10 mouse cellular contexts compared by ENCODE assay signal in genomic region chr1:134512584-134512983, GRCm38 (mm10). TPM values are rescaled to one million over a fixed set of nuclear protein-coding genes. Genes with fewer than 3 reads are reported as not detected.
A peak's percentile ranks its signal among the peaks of the same experiment; 100 is the strongest.
DNase-seq lines count a peak whose midpoint lies in the region; ATAC-seq and TF ChIP-seq lines count a peak whose summit lies in the region.
"Had no signal": no experiment of that assay in that cellular context is flagged by ENCODE, and none has a peak within 500 bp of the region (broad histone marks: within the 10 kb centered on the region; RNA-seq: fewer than 3 reads in every experiment).

No protein-coding gene starts in this region.

- peak; percentile 53 for ATAC-seq in forebrain, embryonic 12.5 days (ENCODE audit: low FRiP score)
- no peak for ATAC-seq in forebrain, embryonic 15.5 days (replicated peaks)
- no peak for ATAC-seq in kidney, embryonic 14.5 days (ENCODE audit: low FRiP score, low TSS enrichment)
- no peak for ATAC-seq in embryonic facial prominence, embryonic 12.5 days (ENCODE audit: insufficient number of reproducible peaks, insufficient read depth, low FRiP score, low TSS enrichment)
- no peak for ATAC-seq in liver, embryonic 14.5 days (ENCODE audit: insufficient read depth)
- ATAC-seq in inflammation-experienced regulatory T-cells, adult 6 months: no peak
- no peak for ATAC-seq in activated CD4-positive, CD25-positive, alpha-beta regulatory T cell, adult 4 months

- H3K4me2 ChIP-seq in forebrain, embryonic 12.5 days: 0 out of 2 replicates have a peak overlapping the region, but pooled peaks have one; percentile 72
- no peak overlapping the region for H3K4me2 ChIP-seq in forebrain, embryonic 15.5 days (replicated peaks)
- H3K4me2 ChIP-seq in kidney, embryonic 14.5 days (replicated peaks; ENCODE audit: low read depth, low read length): peak overlapping the region; percentile 89; the same call in 1 of the 2 replicates
- H3K4me2 ChIP-seq in embryonic facial prominence, embryonic 12.5 days (replicated peaks): peak overlapping the region; percentile 88
- peak overlapping the region; percentile 66; the same call in 1 of the 2 replicates for H3K4me2 ChIP-seq in liver, embryonic 14.5 days (ENCODE audit: low read depth)

- H3K9me3 ChIP-seq in forebrain, embryonic 12.5 days: no peaks in the 10 kb centered on the region
- no peaks in the 10 kb centered on the region for H3K9me3 ChIP-seq in forebrain, embryonic 15.5 days
- no peaks in the 10 kb centered on the region for H3K9me3 ChIP-seq in kidney, embryonic 14.5 days (ENCODE audit: control insufficient read depth, low read length)
- no peaks in the 10 kb centered on the region for H3K9me3 ChIP-seq in embryonic facial prominence, embryonic 12.5 days
- no peaks in the 10 kb centered on the region for H3K9me3 ChIP-seq in liver, embryonic 14.5 days (ENCODE audit: control insufficient read depth, low read length)
- H3K9me3 ChIP-seq: G1E had no signal

- no peak overlapping the region for H3K4me3 ChIP-seq in forebrain, embryonic 12.5 days (replicated peaks)
- H3K4me3 ChIP-seq in forebrain, embryonic 15.5 days: no peak overlapping the region
- H3K4me3 ChIP-seq in kidney, embryonic 14.5 days (ENCODE audit: low read length): no peak overlapping the region
- H3K4me3 ChIP-seq in embryonic facial prominence, embryonic 12.5 days: no peak overlapping the region
- no peak overlapping the region for H3K4me3 ChIP-seq in liver, embryonic 14.5 days (ENCODE audit: insufficient read depth in 1 of 2, low read depth in 2 of 2, low read length in 2 of 2)

- peaks cover 14% of the 10 kb centered on the region for H3K36me3 ChIP-seq in forebrain, embryonic 12.5 days (replicated peaks)
- H3K36me3 ChIP-seq in forebrain, embryonic 15.5 days: peaks cover 8% of the 10 kb centered on the region; the same call in 1 of the 2 replicates
- peaks cover 12% of the 10 kb centered on the region for H3K36me3 ChIP-seq in kidney, embryonic 14.5 days (ENCODE audit: control insufficient read depth, insufficient read depth, low read length)
- peaks cover 4% of the 10 kb centered on the region for H3K36me3 ChIP-seq in embryonic facial prominence, embryonic 12.5 days
- no peaks in the 10 kb centered on the region; the same call in 1 of the 2 replicates for H3K36me3 ChIP-seq in liver, embryonic 14.5 days (replicated peaks; ENCODE audit: control insufficient read depth, insufficient read depth, low read depth)

- DNase-seq in kidney, adult 11 months: no peak
- DNase-seq in liver, embryonic 14.5 days (ENCODE audit: low read depth in 3 of 3, low spot score in 3 of 3): no peak

- H3K9ac ChIP-seq in forebrain, embryonic 12.5 days: no peak overlapping the region
- H3K9ac ChIP-seq in forebrain, embryonic 15.5 days (replicated peaks): no peak overlapping the region
- H3K9ac ChIP-seq in kidney, embryonic 14.5 days (ENCODE audit: low read depth, low read length): no peak overlapping the region
- no peak overlapping the region; the same call in 1 of the 2 replicates for H3K9ac ChIP-seq in embryonic facial prominence, embryonic 12.5 days
- H3K9ac ChIP-seq in liver, embryonic 14.5 days (replicated peaks): no peak overlapping the region

- no peak overlapping the region for H3K27ac ChIP-seq in forebrain, embryonic 12.5 days
- H3K27ac ChIP-seq in forebrain, embryonic 15.5 days (replicated peaks): no peak overlapping the region
- H3K27ac ChIP-seq in kidney, embryonic 14.5 days (ENCODE audit: low read depth, low read length): no peak overlapping the region
- H3K27ac ChIP-seq in embryonic facial prominence, embryonic 12.5 days: no peak overlapping the region
- H3K27ac ChIP-seq in liver, embryonic 14.5 days: no peak overlapping the region

- peaks cover 43% of the 10 kb centered on the region for H3K27me3 ChIP-seq in forebrain, embryonic 12.5 days
- H3K27me3 ChIP-seq in forebrain, embryonic 15.5 days: peaks cover 18% of the 10 kb centered on the region
- H3K27me3 ChIP-seq in kidney, embryonic 14.5 days (ENCODE audit: control insufficient read depth, insufficient read depth, low read length): peaks cover 6% of the 10 kb centered on the region; the same call in 1 of the 2 replicates
- H3K27me3 ChIP-seq in embryonic facial prominence, embryonic 12.5 days: peaks cover 29% of the 10 kb centered on the region
- peaks cover 28% of the 10 kb centered on the region for H3K27me3 ChIP-seq in liver, embryonic 14.5 days (ENCODE audit: control insufficient read depth, insufficient read depth, low read length)

- TF ChIP-seq CTCF in liver, embryonic 14.5 days (IDR thresholded peaks at IDR 0.05; ENCODE audit: low read depth): no peak

- WGBS in forebrain, embryonic 12.5 days: 50% methylated on average over 6 of the region's 6 CpGs
- WGBS in forebrain, embryonic 15.5 days: 47% methylated on average over 6 of the region's 6 CpGs
- 63% methylated on average over 6 of the region's 6 CpGs for WGBS in kidney, embryonic 14.5 days
- 48% methylated on average over 6 of the region's 6 CpGs for WGBS in embryonic facial prominence, embryonic 12.5 days
- 59% methylated on average over 6 of the region's 6 CpGs for WGBS in liver, embryonic 14.5 days (ENCODE audit: insufficient replicate concordance)

- no peak for TF ChIP-seq EP300 in liver, embryonic 14.5 days (IDR thresholded peaks at IDR 0.05; ENCODE audit: low read depth)

- H3K4me1 ChIP-seq in forebrain, embryonic 12.5 days: peaks cover 21% of the 10 kb centered on the region
- H3K4me1 ChIP-seq in forebrain, embryonic 15.5 days: peaks cover 22% of the 10 kb centered on the region
- peaks cover 22% of the 10 kb centered on the region; the same call in 1 of the 2 replicates for H3K4me1 ChIP-seq in kidney, embryonic 14.5 days (ENCODE audit: control insufficient read depth, insufficient read depth, low read length)
- peaks cover 22% of the 10 kb centered on the region for H3K4me1 ChIP-seq in embryonic facial prominence, embryonic 12.5 days
- H3K4me1 ChIP-seq in liver, embryonic 14.5 days (replicated peaks; ENCODE audit: control insufficient read depth in 2 of 2, insufficient read depth in 2 of 2, low read length in 1 of 2): no peaks in the 10 kb centered on the region; a peak in 1 of 4 replicates

RNA-seq across cellular contexts. Expression of gene Rabif, which starts 18.1 kb away (rescaled TPM):
- polyA plus RNA-seq in forebrain, embryonic 12.5 days (2016; fragmentation: Nextera tagmentation; extraction: Ambion mirVana): 41.6 and 41.7 TPM in 2 replicates
- polyA plus RNA-seq in forebrain, embryonic 15.5 days (2015; fragmentation: Nextera tagmentation; extraction: Ambion mirVana): 55.3 and 55.9 TPM in 2 replicates
- polyA plus RNA-seq in kidney, embryonic 14.5 days (2014; fragmentation: Nextera tagmentation; extraction: Ambion mirVana): 38.0 and 46.3 TPM in 2 replicates
- polyA plus RNA-seq in embryonic facial prominence, embryonic 12.5 days (2016; fragmentation: Nextera tagmentation; extraction: Ambion mirVana): 38.4 TPM in 2 replicates
- 8.9 and 9.7 TPM in 2 replicates for polyA plus RNA-seq in liver, embryonic 14.5 days (2012; rRNA removed)
- polyA plus RNA-seq in liver, embryonic 14.5 days (2014; fragmentation: Nextera tagmentation; extraction: Ambion mirVana): 16.8 and 18.2 TPM in 2 replicates
- polyA plus RNA-seq in inflammation-experienced regulatory T-cells, adult 6 months (2017; shearing (Covaris generic)): 10 to 100 TPM; 40.2 to 42.7 (median 41.7) TPM
- polyA plus RNA-seq in activated CD4-positive, CD25-positive, alpha-beta regulatory T cell, adult 4 months (2017; shearing (Covaris generic)): 10 to 100 TPM; 34.2 to 42.6 TPM

RNA-seq across cellular contexts. Expression of gene Mgat4e, which starts 36.9 kb away (rescaled TPM):
- not detected in 2 replicates for polyA plus RNA-seq in forebrain, embryonic 12.5 days (2016; fragmentation: Nextera tagmentation; extraction: Ambion mirVana)
- not detected in 2 replicates for polyA plus RNA-seq in forebrain, embryonic 15.5 days (2015; fragmentation: Nextera tagmentation; extraction: Ambion mirVana)
- polyA plus RNA-seq in kidney, embryonic 14.5 days (2014; fragmentation: Nextera tagmentation; extraction: Ambion mirVana): not detected in 2 replicates
- polyA plus RNA-seq in embryonic facial prominence, embryonic 12.5 days (2016; fragmentation: Nextera tagmentation; extraction: Ambion mirVana): 0.12 TPM in 1 of 2 replicates, not detected in the other
- not detected in 2 replicates for polyA plus RNA-seq in liver, embryonic 14.5 days (2012; rRNA removed)
- not detected in 2 replicates for polyA plus RNA-seq in liver, embryonic 14.5 days (2014; fragmentation: Nextera tagmentation; extraction: Ambion mirVana)
- not detected for polyA plus RNA-seq in inflammation-experienced regulatory T-cells, adult 6 months (2017; shearing (Covaris generic))
- not detected for polyA plus RNA-seq in activated CD4-positive, CD25-positive, alpha-beta regulatory T cell, adult 4 months (2017; shearing (Covaris generic))
- polyA plus RNA-seq: cortical plate, adult 2 months; G1E had no signal

RNA-seq across cellular contexts. Expression of gene Kdm5b, which starts 47.4 kb away (rescaled TPM):
- 98.2 and 103 TPM in 2 replicates for polyA plus RNA-seq in forebrain, embryonic 12.5 days (2016; fragmentation: Nextera tagmentation; extraction: Ambion mirVana)
- 104 and 107 TPM in 2 replicates for polyA plus RNA-seq in forebrain, embryonic 15.5 days (2015; fragmentation: Nextera tagmentation; extraction: Ambion mirVana)
- 42.3 and 75.9 TPM in 2 replicates for polyA plus RNA-seq in kidney, embryonic 14.5 days (2014; fragmentation: Nextera tagmentation; extraction: Ambion mirVana)
- 99.5 and 100 TPM in 2 replicates for polyA plus RNA-seq in embryonic facial prominence, embryonic 12.5 days (2016; fragmentation: Nextera tagmentation; extraction: Ambion mirVana)
- polyA plus RNA-seq in liver, embryonic 14.5 days (2012; rRNA removed): 1.5 and 1.8 TPM in 2 replicates
- 4.2 and 4.9 TPM in 2 replicates for polyA plus RNA-seq in liver, embryonic 14.5 days (2014; fragmentation: Nextera tagmentation; extraction: Ambion mirVana)
- 10 to 100 TPM in 2 of 3 experiments, 1 to 10 TPM in 1; 6.4 to 19.8 (median 16.5) TPM for polyA plus RNA-seq in inflammation-experienced regulatory T-cells, adult 6 months (2017; shearing (Covaris generic))
- polyA plus RNA-seq in activated CD4-positive, CD25-positive, alpha-beta regulatory T cell, adult 4 months (2017; shearing (Covaris generic)): 10 to 100 TPM; 10.5 to 11.4 TPM

RNA-seq across cellular contexts. Expression of gene Klhl12, which starts 57.3 kb away (rescaled TPM):
- polyA plus RNA-seq in forebrain, embryonic 12.5 days (2016; fragmentation: Nextera tagmentation; extraction: Ambion mirVana): 33.2 and 34.1 TPM in 2 replicates
- polyA plus RNA-seq in forebrain, embryonic 15.5 days (2015; fragmentation: Nextera tagmentation; extraction: Ambion mirVana): 39.7 and 40.1 TPM in 2 replicates
- 17.3 and 27.8 TPM in 2 replicates for polyA plus RNA-seq in kidney, embryonic 14.5 days (2014; fragmentation: Nextera tagmentation; extraction: Ambion mirVana)
- polyA plus RNA-seq in embryonic facial prominence, embryonic 12.5 days (2016; fragmentation: Nextera tagmentation; extraction: Ambion mirVana): 33.5 and 34.9 TPM in 2 replicates
- polyA plus RNA-seq in liver, embryonic 14.5 days (2012; rRNA removed): 12.1 and 17.9 TPM in 2 replicates
- polyA plus RNA-seq in liver, embryonic 14.5 days (2014; fragmentation: Nextera tagmentation; extraction: Ambion mirVana): 28.0 and 31.6 TPM in 2 replicates
- 10 to 100 TPM in 2 of 3 experiments, 1 to 10 TPM in 1; 8.7 to 15.5 (median 12.7) TPM for polyA plus RNA-seq in inflammation-experienced regulatory T-cells, adult 6 months (2017; shearing (Covaris generic))
- 10 to 100 TPM; 10.7 to 12.2 TPM for polyA plus RNA-seq in activated CD4-positive, CD25-positive, alpha-beta regulatory T cell, adult 4 months (2017; shearing (Covaris generic))
